Mouse (Mus musculus): ENCODE measurements around the gene Pde7b. TPM values are rescaled to one million over a fixed set of nuclear protein-coding genes. Genes with fewer than 3 reads are reported as not detected.
A peak's percentile ranks its signal among the peaks of the same experiment; 100 is the strongest.

Gene Pde7b
- polyA plus RNA-seq, 1 experiment from 2014 or later, result 1.00 TPM

GRCm38 (mm10) chr10:20699874-20700273 is 25.0 kb downstream of the Pde7b start:
- H3K9me3 ChIP-seq (replicated peaks), result no peaks in the 10 kb centered on the region
- no peak overlapping the region for H3K4me3 ChIP-seq
- WGBS, result 88% methylated on average over 9 of the region's 9 CpGs

GRCm38 (mm10) chr10:20695637-20696036 is 29.2 kb downstream of the Pde7b start:
- H3K4me3 ChIP-seq, result no peak overlapping the region
- 91% methylated on average over 11 of the region's 11 CpGs for WGBS
- no peaks in the 10 kb centered on the region for H3K27me3 ChIP-seq (ENCODE audit: low read depth, poor library complexity, severe bottlenecking)
- no peak overlapping the region for H3K27ac ChIP-seq (replicated peaks)
- no peaks in the 10 kb centered on the region for H3K9me3 ChIP-seq (replicated peaks)
- no peaks in the 10 kb centered on the region for H3K36me3 ChIP-seq
- DNase-seq (ENCODE audit: low spot score), result no peak
- H3K4me1 ChIP-seq, result no peaks in the 10 kb centered on the region

More at GRCm38 (mm10) chr10:20699874-20700273, 25.0 kb downstream of the Pde7b start:
- Histone ChIP-seq H3K27ac (replicated peaks) (no peak overlapping the region), H3K27me3 (ENCODE audit: low read depth, poor library complexity, severe bottlenecking) (no peaks in the 10 kb centered on the region), H3K4me1 (no peaks in the 10 kb centered on the region), H3K36me3 (no peaks in the 10 kb centered on the region)
- no peak for DNase-seq (ENCODE audit: low spot score)

- 85% methylated on average over 9 of the region's 9 CpGs for WGBS
- Histone ChIP-seq H3K27me3 (ENCODE audit: low read depth, poor library complexity, severe bottlenecking) (no peaks in the 10 kb centered on the region), H3K9me3 (replicated peaks) (no peaks in the 10 kb centered on the region), H3K4me1 (no peaks in the 10 kb centered on the region), H3K36me3 (no peaks in the 10 kb centered on the region), H3K27ac (replicated peaks) (no peak overlapping the region), H3K4me3 (no peak overlapping the region)
- no peak for DNase-seq (ENCODE audit: low spot score)
These were observed 34.9 kb downstream of the Pde7b start for GRCm38 (mm10) chr10:20690002-20690401.

- Histone ChIP-seq H3K4me1 (no peaks in the 10 kb centered on the region), H3K27me3 (ENCODE audit: low read depth, poor library complexity, severe bottlenecking) (no peaks in the 10 kb centered on the region), H3K27ac (replicated peaks) (no peak overlapping the region), H3K36me3 (no peaks in the 10 kb centered on the region), H3K4me3 (no peak overlapping the region), H3K9me3 (replicated peaks) (no peaks in the 10 kb centered on the region; the same call in 1 of the 2 replicates)
- 88% methylated on average over 2 of the region's 2 CpGs for whole genome bisulfite sequencing
- no peak for DNase-seq (ENCODE audit: low spot score)
These were observed 40.7 kb downstream of the Pde7b start for GRCm38 (mm10) chr10:20684151-20684550.

GRCm38 (mm10) chr10:20680986-20681385 is 43.9 kb downstream of the Pde7b start:
- Histone ChIP-seq H3K27me3 (ENCODE audit: low read depth, poor library complexity, severe bottlenecking) (no peaks in the 10 kb centered on the region), H3K4me1 (no peaks in the 10 kb centered on the region), H3K27ac (replicated peaks) (no peak overlapping the region), H3K9me3 (replicated peaks) (no peaks in the 10 kb centered on the region; the same call in 1 of the 2 replicates), H3K36me3 (no peaks in the 10 kb centered on the region), H3K4me3 (no peak overlapping the region)
- DNase-seq (ENCODE audit: low spot score), result no peak
- WGBS, result 93% methylated on average over 3 of the region's 3 CpGs

GRCm38 (mm10) chr10:20675321-20675720 is 49.6 kb downstream of the Pde7b start:
- H3K36me3 ChIP-seq, result no peaks in the 10 kb centered on the region
- H3K27ac ChIP-seq (replicated peaks), result no peak overlapping the region
- H3K9me3 ChIP-seq (replicated peaks), result no peaks in the 10 kb centered on the region
- no peaks in the 10 kb centered on the region for H3K4me1 ChIP-seq
- no peak for DNase-seq (ENCODE audit: low spot score)
- no peaks in the 10 kb centered on the region for H3K27me3 ChIP-seq (ENCODE audit: low read depth, poor library complexity, severe bottlenecking)
- no peak overlapping the region for H3K4me3 ChIP-seq
- 90% methylated on average over 3 of the region's 3 CpGs for WGBS

GRCm38 (mm10) chr10:20673798-20674197 is 51.1 kb downstream of the Pde7b start:
- WGBS, result 93% methylated on average over 4 of the region's 4 CpGs
- no peaks in the 10 kb centered on the region for H3K36me3 ChIP-seq
- H3K4me1 ChIP-seq, result peaks cover 3% of the 10 kb centered on the region
- H3K27me3 ChIP-seq (ENCODE audit: low read depth, poor library complexity, severe bottlenecking), result no peaks in the 10 kb centered on the region
- DNase-seq (ENCODE audit: low spot score), result no peak
- H3K27ac ChIP-seq (replicated peaks), result no peak overlapping the region
- H3K4me3 ChIP-seq, result no peak overlapping the region
- H3K9me3 ChIP-seq (replicated peaks), result no peaks in the 10 kb centered on the region

GRCm38 (mm10) chr10:20672591-20672990 is 52.3 kb downstream of the Pde7b start:
- no peak overlapping the region for H3K27ac ChIP-seq (replicated peaks)
- H3K27me3 ChIP-seq (ENCODE audit: low read depth, poor library complexity, severe bottlenecking), result no peaks in the 10 kb centered on the region
- H3K4me3 ChIP-seq, result no peak overlapping the region
- no peaks in the 10 kb centered on the region for H3K36me3 ChIP-seq
- H3K9me3 ChIP-seq (replicated peaks), result no peaks in the 10 kb centered on the region
- WGBS, result 92% methylated on average over 11 of the region's 11 CpGs
- no peak for DNase-seq (ENCODE audit: low spot score)
- H3K4me1 ChIP-seq, result peaks cover 11% of the 10 kb centered on the region

- Histone ChIP-seq H3K27ac (replicated peaks) (no peak overlapping the region), H3K4me3 (no peak overlapping the region), H3K9me3 (replicated peaks) (no peaks in the 10 kb centered on the region), H3K27me3 (ENCODE audit: low read depth, poor library complexity, severe bottlenecking) (no peaks in the 10 kb centered on the region), H3K4me1 (peaks cover 11% of the 10 kb centered on the region), H3K36me3 (no peaks in the 10 kb centered on the region)
- 95% methylated on average over 5 of the region's 5 CpGs for WGBS
- DNase-seq (ENCODE audit: low spot score), result no peak
These were observed 53.3 kb downstream of the Pde7b start for GRCm38 (mm10) chr10:20671621-20672020.

- Histone ChIP-seq H3K36me3 (no peaks in the 10 kb centered on the region), H3K4me1 (peaks cover 11% of the 10 kb centered on the region), H3K27ac (replicated peaks) (no peak overlapping the region), H3K4me3 (no peak overlapping the region), H3K27me3 (ENCODE audit: low read depth, poor library complexity, severe bottlenecking) (no peaks in the 10 kb centered on the region), H3K9me3 (replicated peaks) (no peaks in the 10 kb centered on the region)
- 81% methylated on average over 8 of the region's 8 CpGs for WGBS
- no peak for DNase-seq (ENCODE audit: low spot score)
These were observed 54.3 kb downstream of the Pde7b start for GRCm38 (mm10) chr10:20670541-20670940.

GRCm38 (mm10) chr10:20669467-20669866 is 55.4 kb downstream of the Pde7b start:
- H3K27me3 ChIP-seq (ENCODE audit: low read depth, poor library complexity, severe bottlenecking), result no peaks in the 10 kb centered on the region
- H3K9me3 ChIP-seq (replicated peaks), result no peaks in the 10 kb centered on the region
- H3K4me1 ChIP-seq, result peaks cover 11% of the 10 kb centered on the region
- DNase-seq (ENCODE audit: low spot score), result no peak
- H3K27ac ChIP-seq (replicated peaks), result peak overlapping the region; percentile 68; the same call in 1 of the 2 replicates
- 87% methylated on average over 10 of the region's 10 CpGs for WGBS
- no peak overlapping the region for H3K4me3 ChIP-seq
- H3K36me3 ChIP-seq, result no peaks in the 10 kb centered on the region

- H3K27ac ChIP-seq (replicated peaks), result no peak overlapping the region
- H3K27me3 ChIP-seq (ENCODE audit: low read depth, poor library complexity, severe bottlenecking), result no peaks in the 10 kb centered on the region
- peaks cover 11% of the 10 kb centered on the region for H3K4me1 ChIP-seq
- no peaks in the 10 kb centered on the region for H3K36me3 ChIP-seq
- 32% methylated on average over 4 of the region's 4 CpGs for WGBS
- no peak for DNase-seq (ENCODE audit: low spot score)
- H3K4me3 ChIP-seq, result no peak overlapping the region
- no peaks in the 10 kb centered on the region for H3K9me3 ChIP-seq (replicated peaks)
These were observed 56.3 kb downstream of the Pde7b start for GRCm38 (mm10) chr10:20668577-20668976.

GRCm38 (mm10) chr10:20666655-20667054 is 58.2 kb downstream of the Pde7b start:
- WGBS, result 75% methylated on average over 2 of the region's 2 CpGs
- Histone ChIP-seq H3K4me3 (no peak overlapping the region), H3K4me1 (peaks cover 11% of the 10 kb centered on the region), H3K9me3 (replicated peaks) (no peaks in the 10 kb centered on the region), H3K36me3 (no peaks in the 10 kb centered on the region), H3K27ac (replicated peaks) (no peak overlapping the region), H3K27me3 (ENCODE audit: low read depth, poor library complexity, severe bottlenecking) (no peaks in the 10 kb centered on the region)
- DNase-seq (ENCODE audit: low spot score), result no peak

GRCm38 (mm10) chr10:20662951-20663350 is 61.9 kb downstream of the Pde7b start:
- DNase-seq (ENCODE audit: low spot score), result no peak
- Histone ChIP-seq H3K4me3 (no peak overlapping the region), H3K27ac (replicated peaks) (no peak overlapping the region), H3K9me3 (replicated peaks) (no peaks in the 10 kb centered on the region), H3K27me3 (ENCODE audit: low read depth, poor library complexity, severe bottlenecking) (no peaks in the 10 kb centered on the region), H3K36me3 (no peaks in the 10 kb centered on the region), H3K4me1 (peaks cover 5% of the 10 kb centered on the region)
- WGBS, result 86% methylated on average over 7 of the region's 7 CpGs

Data from midbrain, embryonic 10.5 days (tissue).